Mouse (Mus musculus) c-Kit-positive CD71-positive TER-119-positive erythroid progenitor cells, embryonic 14.5 days (primary cell): ENCODE data around the gene Entr1.

ENCODE experiments used
- DNase-seq: peaks from one replicate; pipeline ENCODE4 v3.0.0-alpha.2; 2013; ENCODE audit warnings: low spot score

The Entr1 gene

DNA sequence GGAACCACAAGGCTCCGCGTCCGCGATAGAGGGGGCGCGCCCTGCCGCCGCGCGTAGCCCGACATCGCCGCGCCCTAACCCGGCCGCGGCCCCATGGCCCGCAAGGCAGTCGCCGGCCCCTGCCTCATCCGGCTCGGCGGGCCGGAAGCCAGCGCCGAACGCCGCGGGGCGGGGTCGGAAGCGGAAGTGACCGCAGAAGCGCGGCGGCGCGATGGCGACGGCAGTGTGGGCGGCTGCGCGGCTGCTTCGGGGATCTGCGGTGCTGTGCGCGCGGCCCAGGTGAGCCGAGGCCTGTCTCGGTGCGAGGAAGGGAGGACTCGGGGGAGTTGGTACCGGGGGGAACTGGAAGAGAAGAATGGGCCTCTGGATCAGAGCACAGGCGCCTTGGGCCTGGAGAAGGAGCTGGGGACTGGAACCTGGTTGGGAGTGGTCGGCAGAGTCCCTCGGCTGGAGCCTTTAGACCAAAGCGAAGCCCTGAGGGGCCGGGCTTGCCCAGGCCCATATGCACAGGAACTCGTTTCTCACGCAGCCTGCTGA lies at the start of gene Entr1, which contains the start of gene Pmpca:
Entr1 (minus strand) TSS at position 163 of the 537 bp plus-strand sequence.
Pmpca (plus strand) TSS at position 186 of the 537 bp plus-strand sequence.
- peak; percentile 75 for DNase-seq

DNA sequence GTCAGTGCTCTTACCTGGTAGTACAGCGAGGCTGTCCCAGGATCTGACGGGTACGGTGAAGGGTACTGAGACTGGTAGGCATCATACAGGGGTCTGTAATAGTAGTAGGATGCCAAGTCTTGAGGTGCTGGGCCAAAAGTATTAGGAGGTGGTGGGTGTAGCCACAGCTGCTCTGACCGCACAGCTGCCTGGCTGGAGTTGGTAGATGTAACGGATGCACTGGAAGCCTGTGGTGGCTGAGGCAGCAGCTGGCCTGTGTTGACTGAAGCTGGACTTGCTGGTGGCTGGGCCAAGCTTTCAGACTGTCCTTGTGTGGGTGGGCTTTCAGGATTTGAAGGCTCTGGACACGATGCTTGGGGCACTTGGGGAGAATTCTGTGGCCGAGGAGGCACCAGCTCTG lies 49.3 kb upstream of the Entr1 start:
- no peak for DNase-seq

DNA sequence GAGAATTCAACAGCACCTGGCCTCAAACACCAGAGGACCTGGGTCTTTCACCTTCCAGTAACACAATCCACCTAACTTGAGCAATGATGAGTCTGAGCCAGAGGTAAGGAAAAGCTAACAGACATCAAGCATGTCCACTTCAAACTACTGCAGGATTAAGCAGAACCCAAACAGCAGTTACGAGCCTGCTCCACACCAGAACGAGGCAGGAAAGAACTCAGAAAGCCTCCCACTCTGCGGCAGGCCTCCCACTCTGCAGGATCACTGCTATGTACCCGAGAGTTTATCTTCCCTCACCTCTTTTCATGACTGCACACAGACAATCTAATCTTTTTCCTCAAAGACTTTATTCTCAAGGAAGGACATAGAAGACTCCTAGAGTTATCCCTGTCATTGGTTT lies 48.1 kb upstream of the Entr1 start:
- no peak for DNase-seq

- no peak for DNase-seq
Measured at GRCm38 (mm10) chr2:26434791-26435572, 45.9 kb upstream of the Entr1 start.

GRCm38 (mm10) chr2:26429851-26430250 lies 40.7 kb upstream of the Entr1 start:
- no peak for DNase-seq

- no peak for DNase-seq
Measured at GRCm38 (mm10) chr2:26424541-26424940, 35.4 kb upstream of the Entr1 start.

GRCm38 (mm10) chr2:26423086-26423485 lies 34.0 kb upstream of the Entr1 start:
- no peak for DNase-seq

- no peak for DNase-seq
Measured at GRCm38 (mm10) chr2:26421969-26422368, 32.9 kb upstream of the Entr1 start.

GRCm38 (mm10) chr2:26418120-26418519 lies 29.0 kb upstream of the Entr1 start:
- no peak for DNase-seq

DNA sequence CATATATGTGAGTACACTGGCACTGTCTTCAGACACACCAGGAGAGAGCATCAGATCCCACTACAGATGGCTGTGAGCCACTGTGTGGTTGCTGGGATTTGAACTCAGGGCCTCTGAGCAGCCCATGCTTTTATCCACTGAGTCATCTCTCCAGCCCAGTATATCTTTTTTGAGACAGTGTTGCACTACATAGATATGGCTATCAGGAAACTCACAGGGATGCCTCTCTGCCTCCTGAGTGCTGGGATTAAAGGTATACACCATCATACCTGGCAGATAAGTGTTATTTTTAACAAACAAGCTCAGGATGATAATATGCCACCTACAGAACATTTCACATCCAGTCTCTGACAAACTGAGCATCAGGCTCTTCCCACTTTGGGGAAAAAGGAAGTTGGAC lies 27.9 kb upstream of the Entr1 start:
- DNase-seq: peak; percentile 27

DNA sequence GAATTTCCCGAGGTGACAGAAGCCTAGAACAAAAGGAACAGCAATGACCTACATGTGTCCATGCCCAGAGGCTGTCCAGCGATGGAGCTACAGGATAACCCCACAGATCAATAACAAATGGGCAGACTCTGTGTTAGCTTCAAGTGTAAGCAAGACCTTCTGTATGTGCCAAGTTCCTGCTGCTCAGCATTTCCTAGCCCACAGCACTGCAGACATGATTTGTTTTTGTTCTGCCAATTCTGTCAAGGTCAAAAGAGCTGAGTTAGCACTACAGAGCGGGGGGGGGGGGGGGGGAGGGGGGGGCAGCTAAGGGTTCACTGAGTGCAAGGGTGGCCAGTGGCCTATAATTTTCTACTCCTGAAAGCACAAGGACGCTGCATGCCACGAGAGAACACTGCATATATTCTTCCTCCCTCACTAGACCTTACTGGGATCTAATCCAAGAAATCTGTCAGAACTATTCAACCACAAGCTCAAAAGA lies 21.9 kb upstream of the Entr1 start:
- no peak for DNase-seq

GRCm38 (mm10) chr2:26410091-26410490 lies 21.0 kb upstream of the Entr1 start:
- no peak for DNase-seq

GRCm38 (mm10) chr2:26409362-26409761 lies 20.2 kb upstream of the Entr1 start:
- DNase-seq: no peak

- DNase-seq: peak; percentile 94
Measured at GRCm38 (mm10) chr2:26408515-26409356, 19.6 kb upstream of the Entr1 start, which contains the start of gene Inpp5e. Inpp5e (minus strand) TSS chr2:26409203.

GRCm38 (mm10) chr2:26403306-26403705 lies 14.2 kb upstream of the Entr1 start:
- no peak for DNase-seq

DNA sequence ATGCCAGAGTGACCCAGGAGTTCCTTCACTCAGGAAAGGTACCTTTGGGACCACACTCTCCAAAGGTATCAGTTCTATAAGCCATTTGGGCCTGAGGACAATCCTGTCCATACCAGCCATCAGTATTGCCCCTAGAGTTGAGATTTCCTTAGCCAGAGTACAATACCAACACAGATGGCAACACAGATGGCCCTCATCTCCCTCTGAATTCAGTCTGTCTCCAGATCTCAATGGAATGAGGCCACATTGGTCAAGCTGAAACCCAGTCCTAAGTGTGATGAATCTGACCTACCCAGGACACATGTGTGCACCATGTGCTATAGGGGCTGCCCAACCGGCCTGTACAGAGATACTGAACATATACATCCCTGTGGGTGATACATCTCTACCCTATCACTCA lies 13.1 kb upstream of the Entr1 start:
- no peak for DNase-seq

- no peak for DNase-seq
Measured at GRCm38 (mm10) chr2:26401023-26401422, 11.9 kb upstream of the Entr1 start.

GRCm38 (mm10) chr2:26400296-26400695 lies 11.2 kb upstream of the Entr1 start:
- no peak for DNase-seq

GRCm38 (mm10) chr2:26399647-26400046 lies 10.5 kb upstream of the Entr1 start:
- no peak for DNase-seq

- DNase-seq: no peak
Measured at GRCm38 (mm10) chr2:26398978-26399377, 9.9 kb upstream of the Entr1 start.

DNA sequence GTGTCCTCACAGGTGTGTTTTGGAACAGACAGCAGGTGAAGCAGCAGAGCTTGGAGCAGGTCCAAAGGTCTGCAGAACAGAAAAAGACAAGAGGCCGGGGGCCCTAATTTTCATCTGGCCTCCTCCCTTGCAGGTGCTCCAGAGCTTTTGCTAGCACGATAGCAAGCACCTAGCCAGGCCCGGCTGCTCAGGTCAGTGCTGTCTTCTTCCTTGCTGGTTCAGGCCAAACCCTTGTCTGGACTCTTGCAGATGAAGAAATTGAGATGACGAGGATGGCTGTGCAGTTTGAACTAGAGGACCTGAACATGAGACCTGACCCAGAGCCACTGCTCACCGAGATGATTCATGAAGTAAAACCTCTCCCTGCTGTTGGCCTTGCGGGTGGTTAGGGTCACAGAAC lies 2.5 kb upstream of the Entr1 start:
- DNase-seq: no peak

DNA sequence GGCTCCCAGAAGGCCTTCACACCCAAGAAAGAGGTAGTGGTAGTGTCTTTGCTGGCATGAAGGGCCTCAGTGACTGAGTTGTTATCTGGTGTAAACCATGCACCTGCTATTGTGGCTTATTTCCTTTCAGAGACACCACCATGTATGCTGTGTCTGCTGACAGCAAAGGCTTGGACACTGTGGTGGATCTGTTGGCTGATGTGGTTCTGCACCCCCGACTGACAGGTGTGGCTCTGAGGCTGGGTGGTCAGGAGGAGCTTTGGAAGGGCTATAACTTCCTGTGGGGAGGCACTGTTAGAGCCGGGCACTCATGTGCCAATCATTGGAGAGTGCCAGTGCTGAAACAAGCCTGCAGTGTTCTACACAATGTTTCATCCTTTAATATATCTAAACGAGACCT lies 1.8 kb upstream of the Entr1 start:
- DNase-seq: no peak
